Mouse (Mus musculus): Measurements from ENCODE around the gene Taldo1. TPM values are rescaled to one million over a fixed set of nuclear protein-coding genes. Genes with fewer than 3 reads are reported as not detected.

Gene Taldo1
- polyA plus RNA-seq, 1 experiment: 204 TPM

GRCm38 (mm10) chr7:141416144-141416841 is 24.3 kb downstream of the Taldo1 start:
- Histone ChIP-seq H3K4me3 (replicated peaks; ENCODE audit: extremely low read depth, low read depth, low read length) (no peak overlapping the region), H3K4me1 (ENCODE audit: control insufficient read depth, insufficient read depth, low read length) (peaks cover 3% of the 10 kb centered on the region)
- no peak for DNase-seq
- no peak for TF ChIP-seq CTCF (IDR thresholded peaks at IDR 0.05; ENCODE audit: insufficient read depth, low read length)
- TF ChIP-seq POLR2A (IDR thresholded peaks at IDR 0.05; ENCODE audit: borderline replicate concordance, extremely low read depth, low read depth, low read length): no peak
- 85% methylated on average over 6 of the region's 6 CpGs for WGBS

GRCm38 (mm10) chr7:141417731-141418681 is 26.0 kb downstream of the Taldo1 start:
- Histone ChIP-seq H3K4me3 (replicated peaks; ENCODE audit: extremely low read depth, low read depth, low read length) (no peak overlapping the region), H3K4me1 (ENCODE audit: control insufficient read depth, insufficient read depth, low read length) (peaks cover 3% of the 10 kb centered on the region)
- no peak for DNase-seq
- TF ChIP-seq CTCF (IDR thresholded peaks at IDR 0.05; ENCODE audit: insufficient read depth, low read length) (no peak), POLR2A (IDR thresholded peaks at IDR 0.05; ENCODE audit: borderline replicate concordance, extremely low read depth, low read depth, low read length) (no peak)
- 68% methylated on average over 8 of the region's 8 CpGs for WGBS

GRCm38 (mm10) chr7:141418970-141419369 is 27.0 kb downstream of the Taldo1 start:
- H3K4me1 ChIP-seq (ENCODE audit: control insufficient read depth, insufficient read depth, low read length): peaks cover 3% of the 10 kb centered on the region
- TF ChIP-seq CTCF (IDR thresholded peaks at IDR 0.05; ENCODE audit: insufficient read depth, low read length) (no peak), POLR2A (IDR thresholded peaks at IDR 0.05; ENCODE audit: borderline replicate concordance, extremely low read depth, low read depth, low read length) (no peak)
- WGBS: 54% methylated on average over 7 of the region's 7 CpGs
- DNase-seq: no peak
- no peak overlapping the region for H3K4me3 ChIP-seq (replicated peaks; ENCODE audit: extremely low read depth, low read depth, low read length)

GRCm38 (mm10) chr7:141420030-141420702 is 28.2 kb downstream of the Taldo1 start:
- 76% methylated on average over 9 of the region's 9 CpGs for WGBS

GRCm38 (mm10) chr7:141423811-141424210 is 31.8 kb downstream of the Taldo1 start:
- Histone ChIP-seq H3K4me3 (replicated peaks; ENCODE audit: extremely low read depth, low read depth, low read length) (no peak overlapping the region), H3K4me1 (ENCODE audit: control insufficient read depth, insufficient read depth, low read length) (no peaks in the 10 kb centered on the region)
- WGBS: 62% methylated on average over 4 of the region's 4 CpGs
- no peak for DNase-seq
- TF ChIP-seq POLR2A (IDR thresholded peaks at IDR 0.05; ENCODE audit: borderline replicate concordance, extremely low read depth, low read depth, low read length): no peak
- TF ChIP-seq CTCF (IDR thresholded peaks at IDR 0.05; ENCODE audit: insufficient read depth, low read length): no peak

More at GRCm38 (mm10) chr7:141420030-141420702, 28.2 kb downstream of the Taldo1 start:
- Histone ChIP-seq H3K4me3 (replicated peaks; ENCODE audit: extremely low read depth, low read depth, low read length) (no peak overlapping the region), H3K4me1 (ENCODE audit: control insufficient read depth, insufficient read depth, low read length) (no peaks in the 10 kb centered on the region)
- DNase-seq: no peak
- no peak for TF ChIP-seq CTCF (IDR thresholded peaks at IDR 0.05; ENCODE audit: insufficient read depth, low read length)
- TF ChIP-seq POLR2A (IDR thresholded peaks at IDR 0.05; ENCODE audit: borderline replicate concordance, extremely low read depth, low read depth, low read length): no peak

GRCm38 (mm10) chr7:141426948-141427730 is 35.1 kb downstream of the Taldo1 start:
- DNase-seq: no peak
- no peaks in the 10 kb centered on the region; the same call in 1 of the 2 replicates for H3K4me1 ChIP-seq (ENCODE audit: control insufficient read depth, insufficient read depth, low read length)
- WGBS: 82% methylated on average over 12 of the region's 12 CpGs
- TF ChIP-seq CTCF (IDR thresholded peaks at IDR 0.05; ENCODE audit: insufficient read depth, low read length) (no peak), POLR2A (IDR thresholded peaks at IDR 0.05; ENCODE audit: borderline replicate concordance, extremely low read depth, low read depth, low read length) (no peak)
- H3K4me3 ChIP-seq (replicated peaks; ENCODE audit: extremely low read depth, low read depth, low read length): no peak overlapping the region

- Histone ChIP-seq H3K4me3 (replicated peaks; ENCODE audit: extremely low read depth, low read depth, low read length) (no peak overlapping the region), H3K4me1 (ENCODE audit: control insufficient read depth, insufficient read depth, low read length) (no peaks in the 10 kb centered on the region; the same call in 1 of the 2 replicates)
- 77% methylated on average over 5 of the region's 5 CpGs for WGBS
- no peak for DNase-seq
- TF ChIP-seq POLR2A (IDR thresholded peaks at IDR 0.05; ENCODE audit: borderline replicate concordance, extremely low read depth, low read depth, low read length) (no peak), CTCF (IDR thresholded peaks at IDR 0.05; ENCODE audit: insufficient read depth, low read length) (no peak)
Observed at GRCm38 (mm10) chr7:141428701-141429100, 36.7 kb downstream of the Taldo1 start.

GRCm38 (mm10) chr7:141429310-141429709 is 37.3 kb downstream of the Taldo1 start, which contains the start of gene Cend1:
Cend1 (minus strand) TSS chr7:141429491.
- WGBS: 14% methylated on average over 19 of the region's 19 CpGs
- no peak for TF ChIP-seq CTCF (IDR thresholded peaks at IDR 0.05; ENCODE audit: insufficient read depth, low read length)
- no peak for TF ChIP-seq POLR2A (IDR thresholded peaks at IDR 0.05; ENCODE audit: borderline replicate concordance, extremely low read depth, low read depth, low read length)
- Histone ChIP-seq H3K4me1 (ENCODE audit: control insufficient read depth, insufficient read depth, low read length) (no peaks in the 10 kb centered on the region; the same call in 1 of the 2 replicates), H3K4me3 (replicated peaks; ENCODE audit: extremely low read depth, low read depth, low read length) (no peak within 1 kb of the TSS)
- no peak for DNase-seq

All from lung, adult 2 months (tissue).